Mouse (Mus musculus) cerebellum, postnatal 4 days (tissue): Measurements from ENCODE around the gene Bcas1.

Source experiments
- DNase-seq, 2 experiments: peaks; one replicate each; pipeline ENCODE4 v3.0.0; 2022; ENCODE audit warnings: low spot score in 2 of 2, mixed read lengths in 1 of 2

The Bcas1 gene

DNA sequence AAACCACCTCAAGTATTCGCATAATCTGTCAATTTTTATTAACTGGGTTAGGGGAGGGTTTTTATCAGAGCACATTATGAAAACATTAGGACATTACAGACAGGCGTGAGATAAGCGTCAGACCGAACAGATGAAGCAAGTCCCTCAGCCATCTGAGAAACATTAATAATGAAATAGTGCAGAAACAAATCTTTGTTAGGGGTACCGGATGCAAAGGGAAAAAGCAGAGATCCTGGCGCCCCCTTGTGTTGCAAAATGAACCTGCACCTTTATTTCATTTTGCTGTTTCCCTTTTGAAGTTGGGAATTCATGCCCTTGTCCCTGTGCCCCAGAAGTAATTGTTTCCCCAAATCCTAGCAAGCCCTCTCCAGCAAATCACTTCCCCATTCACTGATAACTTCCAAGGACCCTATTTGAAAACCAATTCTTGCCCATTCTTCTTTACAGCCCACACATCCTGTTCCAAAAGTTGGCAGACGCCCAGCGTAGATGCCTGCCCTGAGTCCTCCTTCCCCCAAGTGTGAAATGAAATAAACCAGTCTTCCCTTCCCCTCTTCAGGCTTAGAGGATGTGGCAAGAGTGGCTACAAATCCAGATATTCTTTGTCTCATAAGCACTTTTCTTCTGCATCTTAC, 80.4 kb downstream of the Bcas1 start:
- peak; percentile 35 to 66 for DNase-seq

DNA sequence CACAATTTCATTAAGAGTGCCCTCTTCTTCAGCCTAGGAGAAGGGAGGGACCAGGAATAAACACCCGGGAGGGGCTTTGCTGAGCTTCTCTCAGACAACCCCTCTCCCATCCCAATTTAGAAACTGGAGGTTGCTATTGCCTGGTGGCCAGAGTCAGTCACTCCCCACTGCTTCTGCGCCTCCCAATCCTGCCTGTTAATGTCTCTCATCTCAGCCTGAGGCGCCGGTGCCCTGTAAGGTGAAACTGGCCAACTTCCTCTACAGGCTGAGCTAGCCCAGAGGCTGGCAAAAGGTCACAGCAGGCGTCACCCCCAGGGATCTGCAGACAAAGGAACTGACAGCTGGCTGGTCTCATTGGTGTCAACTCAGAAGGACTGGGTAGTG, 82.2 kb downstream of the Bcas1 start:
- DNase-seq: no peak

DNA sequence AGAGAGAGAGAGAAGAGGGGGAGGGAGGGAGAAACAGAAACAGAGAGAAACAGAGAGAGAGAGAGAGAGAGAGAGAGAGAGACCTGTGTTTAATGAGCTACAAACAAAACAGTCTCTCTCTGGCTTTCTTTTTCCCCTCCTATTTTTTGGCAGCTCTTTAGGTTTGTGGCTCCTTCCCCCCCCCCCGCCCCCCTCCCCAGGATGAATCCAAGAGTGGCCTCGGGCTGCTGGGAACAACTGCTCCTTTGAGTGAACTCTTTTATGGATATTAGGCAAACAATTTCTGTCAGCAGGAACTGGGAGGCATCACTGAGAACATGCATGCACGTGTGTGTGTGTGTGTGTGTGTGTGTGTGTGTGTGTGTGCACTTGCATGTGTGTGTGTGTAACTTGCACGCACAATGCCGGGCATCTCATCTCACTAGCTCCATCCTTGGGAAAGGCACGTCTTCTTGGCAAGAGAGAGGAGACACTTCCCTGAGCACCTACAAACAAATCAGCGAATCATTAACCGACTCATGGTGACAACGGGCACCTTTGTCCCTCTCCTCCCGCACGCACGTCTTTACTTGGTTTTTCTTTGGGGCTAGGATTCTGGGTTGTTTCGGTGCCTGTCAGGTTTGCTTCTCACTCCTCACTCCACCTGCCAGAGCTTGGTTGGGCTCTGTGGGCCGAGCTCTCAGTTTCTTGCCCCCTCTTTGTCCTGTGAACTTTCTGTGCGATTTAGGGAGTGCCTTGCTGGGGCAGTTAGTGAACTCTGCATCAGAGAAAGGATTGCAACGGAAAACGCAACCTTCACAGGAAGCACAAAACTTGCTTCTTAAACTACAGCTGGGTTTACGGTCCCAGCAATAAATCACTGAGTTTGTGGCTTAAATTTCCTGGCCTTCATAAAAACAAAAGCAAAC, 82.9 kb downstream of the Bcas1 start:
- DNase-seq: no peak

DNA sequence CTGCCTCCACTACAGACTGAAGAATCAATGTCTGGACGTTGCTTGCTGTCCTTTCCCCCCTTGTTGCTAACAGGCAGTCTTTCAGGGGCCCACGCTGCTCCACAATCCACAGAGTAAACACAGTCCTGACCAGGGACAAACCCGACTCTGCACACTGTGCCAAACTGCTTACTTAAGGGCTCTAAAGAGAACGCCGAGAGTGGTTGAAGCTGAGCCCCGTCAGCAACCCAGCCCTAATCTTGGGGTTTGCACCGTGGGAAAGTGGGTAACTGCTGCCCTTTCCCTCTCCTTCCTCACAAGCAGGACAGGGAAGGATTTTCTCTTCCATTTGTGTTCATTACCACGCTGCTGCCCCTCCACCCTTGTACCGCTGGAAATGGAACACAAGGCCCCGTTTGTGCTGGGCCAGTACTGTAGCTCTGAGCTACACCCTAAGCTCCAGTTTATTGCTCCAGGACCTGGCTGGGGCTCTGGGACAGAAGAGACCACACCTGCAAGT, 83.8 kb downstream of the Bcas1 start:
- DNase-seq: no peak

DNA sequence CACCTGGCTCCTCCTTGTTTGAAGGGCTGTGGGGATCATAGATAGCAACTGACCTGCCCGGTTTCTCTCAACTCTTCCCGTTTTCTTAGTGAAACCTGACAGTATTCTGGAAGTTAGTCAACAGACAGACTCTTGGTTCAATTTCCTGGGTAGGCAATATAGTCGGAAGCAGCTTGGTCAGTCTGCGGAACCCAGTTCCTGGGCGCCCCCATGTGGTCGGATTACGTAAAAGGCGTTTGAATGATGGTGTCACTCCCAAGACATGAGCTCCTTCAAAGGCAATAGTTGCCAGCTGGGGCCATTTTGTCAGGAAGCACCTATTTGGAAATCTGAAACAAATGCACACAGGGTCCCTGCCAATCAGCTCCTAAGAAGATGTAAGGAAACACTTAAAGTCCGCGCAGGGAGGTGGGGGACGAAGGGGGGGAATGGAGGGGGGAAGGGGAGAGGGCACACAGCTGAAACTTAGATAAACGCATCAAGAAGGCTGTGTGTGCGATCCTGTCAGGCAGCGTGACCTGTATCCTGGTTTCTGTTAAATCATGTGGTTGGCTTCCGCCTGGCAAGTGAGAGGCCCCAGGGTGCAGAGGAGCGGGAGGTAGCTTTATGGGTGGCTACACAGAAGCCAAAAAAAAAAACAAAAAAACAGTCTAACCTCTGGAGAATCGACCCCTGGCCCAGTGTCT, 84.4 kb downstream of the Bcas1 start:
- DNase-seq: peak; percentile 68 to 77

DNA sequence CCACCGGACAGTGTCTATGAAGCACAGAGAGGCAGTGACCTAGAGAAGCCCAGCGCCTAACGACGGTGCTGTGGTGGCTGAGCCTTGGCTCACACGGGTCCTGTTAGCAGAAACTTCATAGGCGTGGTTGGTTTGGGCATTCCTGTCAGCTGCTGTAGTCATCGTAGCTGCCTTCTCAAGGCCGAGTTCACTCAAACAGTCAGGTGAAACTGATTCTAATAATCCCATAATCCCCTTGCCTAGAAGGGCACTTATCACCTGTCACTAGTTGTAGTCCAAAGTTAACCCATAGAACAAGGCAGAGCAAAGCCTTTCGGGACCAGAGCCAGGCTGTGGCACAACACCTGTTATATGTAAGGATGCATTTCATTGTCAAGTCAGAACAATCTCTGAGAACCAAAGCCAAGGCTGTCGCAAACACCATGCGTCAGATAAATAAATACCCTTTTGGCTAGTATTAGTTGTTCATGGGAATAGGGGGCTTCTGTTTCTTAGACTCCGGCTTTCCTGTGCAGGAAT, 85.3 kb downstream of the Bcas1 start:
- no peak for DNase-seq

DNA sequence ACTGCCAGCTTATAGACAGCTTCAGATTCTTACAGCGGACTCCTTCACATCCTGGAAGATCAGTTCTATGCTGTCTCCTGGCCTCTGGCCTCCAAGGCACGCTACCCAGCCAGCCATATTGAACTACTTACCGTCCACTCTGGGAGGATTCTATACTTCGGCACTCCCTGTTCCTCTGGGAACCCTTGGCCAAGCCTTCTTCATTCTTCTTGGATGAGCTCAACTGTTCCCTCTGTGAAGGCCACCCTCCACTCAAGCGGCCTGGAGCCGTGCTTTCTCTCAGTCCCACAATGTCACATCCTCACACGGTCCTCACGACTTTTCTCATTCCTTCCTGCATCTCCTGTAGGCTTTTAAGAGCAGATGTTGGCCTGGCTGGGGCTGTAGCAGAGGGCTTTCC, 86.5 kb downstream of the Bcas1 start:
- DNase-seq: no peak

DNA sequence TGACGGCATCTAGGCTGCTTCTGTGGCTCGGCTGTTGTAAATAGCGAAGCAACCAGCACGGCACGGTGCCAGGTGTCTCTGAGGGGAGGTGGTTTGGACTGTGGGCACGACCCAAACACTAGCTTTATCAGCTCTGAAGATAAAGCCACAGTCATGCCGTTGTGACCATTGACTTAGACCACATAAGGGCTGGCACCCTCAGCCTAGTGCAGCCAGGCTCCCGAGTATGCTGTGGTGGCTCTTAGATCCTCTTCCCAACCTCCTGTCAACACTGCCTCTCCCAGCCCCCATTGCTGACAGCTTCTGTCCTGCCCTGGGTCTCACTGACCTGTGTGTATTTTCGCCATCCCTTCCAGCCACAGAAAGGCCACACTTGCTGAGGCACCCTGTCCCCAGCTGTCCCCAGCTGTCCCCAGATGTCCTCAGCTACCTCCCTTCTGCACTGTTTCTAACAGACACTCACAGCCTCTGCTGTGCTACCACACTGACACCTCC, 91.3 kb downstream of the Bcas1 start:
- no peak for DNase-seq

DNA sequence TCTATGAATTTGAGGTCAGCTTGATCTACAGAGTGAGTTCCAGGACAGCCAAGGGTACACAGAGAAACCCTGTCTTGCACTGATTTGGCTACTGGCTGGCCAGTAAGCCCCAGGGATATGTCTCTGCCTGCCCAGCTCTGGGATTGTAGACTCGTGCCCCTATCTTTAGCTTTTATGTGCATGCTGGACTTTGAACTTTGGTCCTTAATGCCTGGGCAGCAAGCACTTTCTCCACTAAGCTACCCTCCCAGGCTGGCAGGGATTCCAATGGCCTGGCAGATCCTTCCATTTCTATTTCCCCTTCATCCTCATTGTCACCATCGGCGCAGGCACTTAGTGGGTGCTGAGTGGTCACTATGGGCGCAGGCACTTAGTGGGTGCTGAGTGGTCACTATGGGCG, 92.5 kb downstream of the Bcas1 start:
- DNase-seq: no peak

DNA sequence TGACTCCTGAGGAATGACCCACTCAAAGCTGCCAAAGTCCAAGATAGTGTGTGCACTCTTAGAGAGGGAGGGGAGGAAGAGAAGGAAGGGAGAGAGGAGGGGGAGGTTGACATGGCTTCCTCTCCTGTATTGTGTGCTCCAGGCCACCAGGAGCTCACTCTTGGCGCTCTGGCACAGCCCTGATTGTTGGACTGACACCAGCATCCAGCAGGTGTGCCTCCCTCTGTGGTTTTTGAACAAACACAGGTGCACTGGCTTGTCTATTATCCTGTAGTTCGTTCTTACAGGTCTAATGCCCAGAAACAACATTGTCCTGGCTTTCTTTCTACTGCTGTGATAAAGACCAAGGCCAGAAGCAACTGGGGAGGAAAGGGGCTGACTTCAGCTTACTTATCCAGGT, 95.8 kb downstream of the Bcas1 start:
- no peak for DNase-seq

DNA sequence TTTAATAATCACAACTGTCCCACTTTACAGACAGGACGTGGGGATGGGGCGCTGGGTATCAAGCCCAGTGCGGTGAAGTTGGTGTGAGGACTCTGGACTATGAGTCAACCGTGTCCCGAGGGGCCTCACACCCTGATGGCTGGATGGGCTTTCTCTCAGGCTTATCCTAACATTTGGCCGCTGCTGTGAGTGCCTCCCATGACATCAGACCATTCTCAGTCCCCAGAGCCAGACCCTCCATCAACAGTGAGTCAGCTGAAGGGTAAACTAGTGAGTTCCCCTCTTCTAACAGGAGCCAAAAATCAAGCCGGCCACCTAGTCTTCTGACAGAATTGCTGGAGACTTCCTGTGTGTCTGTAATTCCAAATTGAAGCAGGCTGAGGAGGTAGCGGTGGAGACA, 97.2 kb downstream of the Bcas1 start:
- DNase-seq: no peak

DNA sequence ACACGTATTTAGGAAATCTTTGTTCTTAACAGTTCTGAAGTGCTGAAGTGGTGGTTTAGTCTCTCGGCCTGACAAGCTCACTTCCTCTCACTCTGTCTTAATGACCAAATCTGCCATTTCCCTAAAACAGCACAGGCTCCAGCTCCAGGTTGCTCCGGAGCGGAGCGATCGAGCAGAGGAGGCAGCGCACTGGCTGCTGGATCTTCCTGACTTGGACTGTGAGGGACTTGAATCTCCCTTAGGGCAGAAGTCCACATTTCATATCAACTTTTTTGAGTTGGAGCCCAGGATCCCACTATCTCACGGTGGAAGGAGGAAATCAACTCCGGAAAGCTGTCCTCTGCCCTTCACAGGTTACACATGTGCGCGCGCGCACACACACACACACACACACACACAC, 97.7 kb downstream of the Bcas1 start:
- DNase-seq: no peak

DNA sequence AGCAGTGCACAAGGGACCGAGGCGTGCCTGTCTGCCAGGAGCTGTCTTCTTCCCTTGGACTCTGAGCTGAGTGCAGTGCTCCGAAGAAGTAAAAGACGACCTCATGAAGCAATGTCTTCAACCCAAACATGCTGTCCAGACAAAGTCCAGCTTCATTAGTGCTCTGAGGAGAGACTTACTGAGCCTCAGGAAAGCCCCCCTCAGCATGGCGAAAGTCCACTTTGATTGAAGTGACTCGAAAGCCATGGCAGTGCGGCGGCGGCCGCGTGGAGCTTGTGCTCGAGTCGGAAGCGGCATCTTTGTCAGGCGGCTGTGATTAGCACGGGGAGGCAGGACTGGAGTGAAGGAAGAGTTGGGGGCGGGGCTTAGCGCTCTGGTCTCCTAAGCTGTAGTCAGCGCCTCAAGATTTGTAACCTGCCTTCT, 103.7 kb downstream of the Bcas1 start:
- DNase-seq: peak; percentile 32 to 50

DNA sequence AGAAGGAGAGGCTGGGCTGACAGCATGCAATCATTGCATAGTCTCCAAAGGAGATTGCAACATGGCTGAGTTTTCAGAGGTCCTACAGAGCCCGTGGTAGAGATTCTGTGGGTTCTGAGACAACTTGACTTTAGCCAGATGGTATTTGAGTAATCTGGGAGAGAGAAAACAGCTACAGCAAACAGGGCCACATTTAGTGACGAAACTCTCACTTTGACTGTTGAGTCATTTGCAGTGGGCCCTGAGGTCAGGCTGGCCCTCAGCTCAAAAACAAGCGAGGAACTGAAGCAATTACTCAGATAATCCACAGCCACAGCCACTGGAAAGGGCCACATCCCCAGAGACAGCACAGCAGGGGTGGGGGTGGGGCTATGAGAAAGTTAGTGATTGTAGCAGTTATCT, 105.6 kb downstream of the Bcas1 start:
- no peak for DNase-seq

DNA sequence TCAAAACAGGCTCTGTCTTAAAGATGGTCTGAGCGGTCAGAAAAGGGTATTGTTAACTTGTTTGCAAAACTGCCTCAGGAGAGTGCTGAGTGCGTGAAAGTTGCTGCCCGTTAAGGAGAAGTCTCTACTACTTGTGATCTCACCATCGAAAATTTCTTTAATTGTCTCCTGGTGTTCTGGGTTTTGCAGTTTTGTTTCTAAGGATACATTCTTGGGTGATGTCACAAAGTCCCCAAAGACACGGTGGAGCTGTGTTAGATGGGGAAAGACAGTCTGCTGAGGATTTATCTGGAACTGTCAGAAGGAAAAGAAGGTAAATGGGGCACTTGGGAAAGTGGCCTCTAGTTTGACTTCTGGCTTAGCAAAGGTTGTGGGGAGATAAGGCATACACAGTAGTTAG, 106.1 kb downstream of the Bcas1 start:
- DNase-seq: no peak

DNA sequence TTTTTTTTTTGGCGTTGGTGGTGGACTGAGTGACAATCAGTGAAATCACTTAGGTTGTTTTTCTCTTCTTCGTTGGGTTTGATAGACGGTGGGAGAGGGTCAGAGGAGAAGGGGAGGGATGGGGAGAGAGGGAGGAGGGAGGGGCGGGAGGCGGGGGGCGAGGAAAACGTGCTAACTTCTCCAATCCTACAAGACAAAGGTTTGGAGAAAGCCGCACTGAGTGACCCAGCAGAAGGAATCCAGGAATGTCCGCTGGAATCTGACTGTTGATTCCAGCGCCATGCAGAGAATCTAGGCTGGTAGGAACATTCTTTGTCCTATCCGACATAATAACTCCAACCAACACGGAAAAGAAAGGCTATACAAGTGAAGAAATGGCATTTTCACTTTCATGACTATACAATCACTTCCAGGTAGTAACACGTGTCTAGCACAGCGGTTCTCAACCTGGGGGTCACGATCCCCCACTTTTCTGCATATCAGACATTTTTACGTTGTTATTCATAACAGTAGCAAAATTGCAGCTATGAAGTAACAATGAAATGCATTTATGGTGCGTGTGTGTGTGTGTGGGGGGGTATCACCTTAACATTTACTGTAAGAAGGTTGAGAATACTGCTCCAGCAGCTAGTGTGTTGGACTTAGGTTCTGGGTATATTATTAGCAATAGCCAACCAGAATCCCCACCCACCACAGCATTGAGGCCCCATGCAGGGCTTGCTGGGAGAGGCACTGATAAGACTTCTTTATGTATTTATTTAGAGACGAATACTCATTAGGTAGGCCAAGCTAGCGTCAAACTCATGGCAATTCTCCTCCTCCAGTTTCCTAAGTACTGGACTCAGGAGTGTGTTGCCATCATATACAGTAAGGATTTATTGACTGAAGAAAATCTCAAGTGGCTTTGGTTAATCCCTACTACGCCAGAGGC, 107.8 kb downstream of the Bcas1 start:
- no peak for DNase-seq

DNA sequence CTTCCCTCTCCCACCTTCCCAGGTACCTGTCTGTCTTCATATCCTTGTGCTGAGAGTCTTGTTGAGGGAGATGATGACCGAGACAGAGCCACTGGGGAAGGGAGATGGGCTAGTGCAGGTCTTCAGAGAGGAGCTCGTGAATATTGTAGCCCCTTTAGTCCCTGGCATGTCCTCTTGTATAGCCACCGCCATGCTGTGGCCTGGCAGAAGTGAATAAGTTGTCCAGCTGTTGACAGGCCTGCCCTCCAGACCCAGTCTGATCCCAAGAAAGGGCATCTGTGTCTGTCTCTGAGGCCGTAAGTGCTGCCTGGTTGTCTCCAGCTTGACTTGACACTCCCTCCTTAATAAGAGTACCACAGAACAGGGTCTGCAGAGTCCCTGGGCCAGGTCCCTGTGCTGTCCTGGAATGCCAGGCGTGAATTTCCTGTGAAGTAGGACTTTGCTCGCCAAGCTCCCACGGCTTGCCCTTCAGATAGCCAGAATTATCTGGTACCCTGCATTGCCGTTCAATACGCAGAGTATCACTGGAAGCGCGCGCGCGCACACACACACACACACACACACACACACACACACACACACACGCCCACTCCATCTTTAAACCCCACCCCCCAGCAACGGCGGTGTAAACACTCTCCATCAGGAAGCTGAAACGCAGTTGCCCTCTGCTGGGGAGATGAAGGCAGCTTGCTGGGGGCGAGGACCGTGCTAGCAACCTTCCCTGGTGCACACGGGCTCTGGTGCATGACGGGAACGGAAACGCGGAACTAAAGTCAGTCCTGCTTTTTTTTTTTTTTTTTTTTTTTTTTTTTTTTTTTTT, 108.7 kb downstream of the Bcas1 start:
- DNase-seq: peak; percentile 52 to 83

DNA sequence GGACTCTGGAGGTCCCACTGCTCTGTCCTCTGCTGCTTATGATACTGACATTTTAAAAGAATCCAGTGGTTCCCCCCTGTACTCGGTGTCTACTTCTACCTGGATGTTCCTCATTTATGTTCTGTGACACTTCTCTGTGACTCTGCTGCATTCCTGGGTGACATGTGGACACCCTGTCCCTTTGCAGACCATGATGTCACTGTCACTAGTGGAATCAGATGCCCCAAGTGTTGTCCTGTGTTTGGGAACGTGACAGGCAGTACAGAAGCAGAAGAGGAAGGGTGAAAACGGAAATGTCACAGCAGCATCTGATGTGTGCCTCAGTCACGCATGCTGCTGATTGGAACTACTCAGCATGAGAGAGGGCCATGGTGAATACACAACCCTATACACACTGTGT, 110.9 kb downstream of the Bcas1 start:
- DNase-seq: no peak

DNA sequence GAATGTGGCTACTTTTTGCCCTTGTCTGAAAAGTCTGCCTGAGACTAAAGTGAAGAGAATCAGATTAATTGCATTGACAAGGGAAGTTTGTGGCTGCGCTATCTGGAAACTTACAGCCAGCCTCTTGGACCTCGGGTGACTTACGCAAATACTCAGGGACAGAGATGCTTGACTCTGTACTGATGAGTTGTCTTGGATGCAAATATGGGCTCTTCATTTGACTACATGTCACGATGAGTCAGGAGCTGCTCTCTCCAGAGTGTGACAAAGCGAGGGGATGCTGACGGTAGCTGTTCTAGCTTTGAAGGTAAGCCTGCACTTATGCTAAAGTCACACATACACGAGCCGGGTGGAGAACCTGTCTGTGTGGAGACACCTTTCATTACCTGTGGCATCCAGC, 111.3 kb downstream of the Bcas1 start:
- no peak for DNase-seq

DNA sequence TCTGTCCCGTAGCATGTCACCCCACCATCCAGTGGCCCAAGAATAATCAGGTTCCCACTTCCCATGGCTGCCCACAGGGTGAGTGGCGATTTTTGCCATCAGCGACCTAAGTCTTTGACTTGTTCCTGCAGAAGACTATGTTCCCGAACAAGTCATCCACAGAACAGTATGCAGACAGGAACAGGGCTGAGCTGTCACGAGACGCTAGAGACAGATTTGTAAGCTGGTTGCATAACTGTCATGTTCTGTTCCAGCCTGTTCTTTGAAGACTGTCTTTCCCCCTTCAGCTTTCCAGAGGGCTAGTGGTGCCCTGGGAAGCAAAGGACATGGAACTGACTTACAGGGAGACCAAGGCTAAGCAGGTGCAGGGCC, 116.7 kb downstream of the Bcas1 start:
- DNase-seq: no peak
